Mouse (Mus musculus) heart, embryonic 15.5 days (tissue): ENCODE results near the gene Hspa5. TPM values are rescaled to one million over a fixed set of nuclear protein-coding genes. Genes with fewer than 3 reads are reported as not detected.
A peak's percentile ranks its signal among the peaks of the same experiment; 100 is the strongest.
"Not testable (repeated sequence)": the region's sequence is repeated elsewhere in the genome, so short reads cannot be mapped to it uniquely, and the experiment has no call there.

Experiments used
- ATAC-seq: fragments of 200-750 bp; cut with Nextera tagmentation; replicated peaks from 2 replicates; pipeline ENCODE4 v1.8.0; 2017; ENCODE audit warnings: low read depth, moderate TSS enrichment; ENCODE audit not compliant: insufficient number of reproducible peaks, insufficient read depth, low FRiP score
- H3K27ac ChIP-seq: fragments of 300-500 bp; sonication (generic); 2 replicates; pipeline ENCODE4 v1.5.1; 2015; ENCODE audit warnings: mild to moderate bottlenecking, inconsistent platforms
- H3K27me3 ChIP-seq: fragments of 300-500 bp; sonication (generic); 2 replicates; pipeline ENCODE4 v1.6.1; 2015; ENCODE audit warnings: inconsistent platforms
- H3K36me3 ChIP-seq: fragments of 300-500 bp; sonication (generic); 2 replicates; pipeline ENCODE4 v1.6.1; 2015; ENCODE audit warnings: mild to moderate bottlenecking, inconsistent platforms
- H3K4me1 ChIP-seq: fragments of 300-500 bp; sonication (generic); replicated peaks from 2 replicates; pipeline ENCODE4 v1.6.1; 2015; ENCODE audit warnings: inconsistent platforms
- H3K4me2 ChIP-seq: fragments of 300-500 bp; sonication (generic); 2 replicates; pipeline ENCODE4 v1.6.1; 2015; ENCODE audit warnings: inconsistent platforms, mild to moderate bottlenecking, moderate library complexity
- H3K4me3 ChIP-seq: fragments of 300-500 bp; sonication (generic); 2 replicates; pipeline ENCODE4 v1.5.1; 2015; ENCODE audit warnings: mild to moderate bottlenecking, inconsistent platforms
- H3K9ac ChIP-seq: fragments of 300-500 bp; sonication (generic); 2 replicates; pipeline ENCODE4 v1.6.1; 2015; ENCODE audit warnings: mild to moderate bottlenecking, inconsistent platforms
- H3K9me3 ChIP-seq: fragments of 300-500 bp; sonication (generic); replicated peaks from 2 replicates; pipeline ENCODE4 v1.6.1; 2016; ENCODE audit warnings: inconsistent platforms
- WGBS: fragments of 180-500 bp; shearing (Covaris S2); methylation state at CpG from one replicate; pipeline ENCODE4 v1.1.7; 2015; ENCODE audit warnings: mixed read lengths; 5-methylcytosine and 5-hydroxymethylcytosine counted together
- polyA plus RNA-seq: library from polyadenylated mRNA; unstranded; fragments of >200 nt; fragmentation: Nextera tagmentation; extraction: Ambion mirVana; gene quantifications from 2 replicates; pipeline ENCODE4 v1.2.1, GENCODE M21; 2015

Hspa5 gene
- polyA plus RNA-seq, 1 experiment from 2014 or later: 633 TPM

DNA sequence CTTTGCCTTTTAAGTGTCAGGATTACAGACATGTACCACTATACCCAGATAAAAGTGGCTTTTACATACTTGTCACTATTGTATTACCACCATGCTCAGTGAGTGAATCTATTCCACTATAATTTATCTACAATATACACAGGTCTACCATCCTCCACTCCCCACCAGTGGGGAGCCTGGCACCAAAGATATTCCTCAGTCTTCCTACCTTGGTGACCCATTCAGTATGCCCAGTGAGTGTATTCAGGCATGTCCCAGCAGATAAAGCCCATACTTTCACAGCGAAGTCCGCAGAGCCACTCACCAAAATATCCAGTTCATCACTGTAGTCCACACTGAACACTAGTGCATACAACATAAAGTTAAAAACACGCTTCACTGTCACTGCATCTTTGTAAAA lies 39.0 kb downstream of the Hspa5 start:
- no peaks in the 10 kb centered on the region for H3K9me3 ChIP-seq
- no peaks in the 10 kb centered on the region; the same call in 1 of the 2 replicates for H3K4me1 ChIP-seq
- H3K27me3 ChIP-seq: no peaks in the 10 kb centered on the region
- peaks cover 55% of the 10 kb centered on the region for H3K36me3 ChIP-seq
- no peak overlapping the region for H3K27ac ChIP-seq
- ATAC-seq: no peak
- no peak overlapping the region for H3K4me3 ChIP-seq
- no peak overlapping the region for H3K4me2 ChIP-seq
- H3K9ac ChIP-seq: no peak overlapping the region
- WGBS: 92% methylated on average over 3 of the region's 3 CpGs

GRCm38 (mm10) chr2:34812706-34813105 lies 40.9 kb downstream of the Hspa5 start:
- Histone ChIP-seq H3K4me2 (no peak overlapping the region), H3K4me1 (no peaks in the 10 kb centered on the region), H3K9me3 (no peaks in the 10 kb centered on the region), H3K27me3 (no peaks in the 10 kb centered on the region), H3K9ac (no peak overlapping the region), H3K4me3 (no peak overlapping the region), H3K27ac (no peak overlapping the region), H3K36me3 (peaks cover 53% of the 10 kb centered on the region)
- 77% methylated on average over 7 of the region's 7 CpGs for WGBS
- ATAC-seq: no peak

DNA sequence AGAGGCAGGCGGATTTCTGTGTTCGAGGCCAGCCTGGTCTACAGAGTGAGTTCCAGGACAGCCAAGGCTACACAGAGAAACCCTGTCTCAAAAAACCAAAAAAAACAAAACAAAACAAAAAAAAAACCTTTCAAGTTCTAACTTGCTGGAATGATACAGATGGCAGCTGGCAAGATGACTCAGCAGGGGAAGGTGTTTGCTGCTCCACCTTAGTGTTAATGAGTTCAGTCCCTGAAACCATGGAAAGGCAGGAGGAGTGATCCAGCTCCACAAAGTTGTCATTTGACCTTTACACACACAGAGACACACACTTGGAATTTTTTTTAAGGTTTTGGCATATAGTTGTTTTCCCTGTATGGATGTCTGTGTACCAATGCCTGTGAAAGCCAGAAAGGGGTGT lies 44.1 kb downstream of the Hspa5 start:
- not testable (repeated sequence) for ATAC-seq, H3K4me1 ChIP-seq, H3K9ac ChIP-seq, H3K4me3 ChIP-seq, H3K27ac ChIP-seq, H3K9me3 ChIP-seq, H3K4me2 ChIP-seq, H3K27me3 ChIP-seq
- H3K36me3 ChIP-seq: peaks cover 51% of the 10 kb centered on the region
- WGBS: 95% methylated on average over 2 of the region's 2 CpGs

- 91% methylated on average over 2 of the region's 2 CpGs for WGBS
- no peaks in the 10 kb centered on the region for H3K4me1 ChIP-seq
- H3K4me3 ChIP-seq: no peak overlapping the region
- no peaks in the 10 kb centered on the region for H3K27me3 ChIP-seq
- H3K9ac ChIP-seq: no peak overlapping the region
- peaks cover 38% of the 10 kb centered on the region; the same call in 1 of the 2 replicates for H3K36me3 ChIP-seq
- no peaks in the 10 kb centered on the region for H3K9me3 ChIP-seq
- ATAC-seq: no peak
- no peak overlapping the region for H3K4me2 ChIP-seq
- H3K27ac ChIP-seq: no peak overlapping the region
These were observed 46.7 kb downstream of the Hspa5 start for GRCm38 (mm10) chr2:34818492-34818891.

DNA sequence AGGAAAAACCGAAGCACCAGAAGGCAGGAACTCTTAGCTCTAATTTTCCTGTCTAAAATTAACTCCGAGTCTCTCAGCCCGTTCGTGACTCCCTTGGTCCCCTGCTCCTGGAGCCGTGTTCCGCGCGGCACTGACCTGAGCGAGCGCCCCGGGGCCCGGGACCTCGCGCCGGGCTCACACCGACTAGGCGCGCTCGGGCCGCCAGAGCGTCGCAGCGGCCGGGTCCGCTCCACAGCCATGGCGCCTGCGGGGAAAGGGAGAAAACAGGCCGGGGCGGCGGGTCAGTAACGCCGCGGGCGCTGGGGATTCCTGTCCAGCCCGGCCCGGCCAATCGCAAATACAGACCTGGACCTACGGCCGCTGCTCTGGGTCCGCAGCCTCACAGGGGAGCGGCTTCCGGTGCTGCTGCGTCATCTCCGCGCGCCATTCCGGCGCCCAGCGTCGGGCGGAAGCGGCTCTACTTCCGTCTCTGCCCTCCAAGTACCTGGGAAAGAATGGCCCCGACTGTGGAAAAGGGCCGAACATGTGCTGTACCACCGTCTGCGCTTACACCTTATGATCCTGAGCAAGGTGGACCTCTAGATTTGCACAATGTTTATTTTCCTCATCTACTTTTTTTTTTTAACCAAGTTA lies 54.2 kb downstream of the Hspa5 start, which contains the start of gene Fbxw2:
Fbxw2 (minus strand) TSS at position 485 of the 633 bp plus-strand sequence.
- under 1% methylated on average over 57 of the region's 57 CpGs for WGBS
- peak within 1 kb of the TSS; percentile 98 for H3K9ac ChIP-seq
- H3K27ac ChIP-seq: peak within 1 kb of the TSS; percentile 88
- 0 out of 2 replicates have a peak, but pooled peaks cover 4% of the 10 kb centered on the region for H3K27me3 ChIP-seq
- peak; percentile 90 for ATAC-seq
- H3K4me1 ChIP-seq: peaks cover 21% of the 10 kb centered on the region
- H3K4me2 ChIP-seq: peak within 1 kb of the TSS; percentile 72
- H3K4me3 ChIP-seq: peak within 1 kb of the TSS; percentile 98
- H3K36me3 ChIP-seq: peaks cover 6% of the 10 kb centered on the region; the same call in 1 of the 2 replicates
- no peaks in the 10 kb centered on the region for H3K9me3 ChIP-seq

DNA sequence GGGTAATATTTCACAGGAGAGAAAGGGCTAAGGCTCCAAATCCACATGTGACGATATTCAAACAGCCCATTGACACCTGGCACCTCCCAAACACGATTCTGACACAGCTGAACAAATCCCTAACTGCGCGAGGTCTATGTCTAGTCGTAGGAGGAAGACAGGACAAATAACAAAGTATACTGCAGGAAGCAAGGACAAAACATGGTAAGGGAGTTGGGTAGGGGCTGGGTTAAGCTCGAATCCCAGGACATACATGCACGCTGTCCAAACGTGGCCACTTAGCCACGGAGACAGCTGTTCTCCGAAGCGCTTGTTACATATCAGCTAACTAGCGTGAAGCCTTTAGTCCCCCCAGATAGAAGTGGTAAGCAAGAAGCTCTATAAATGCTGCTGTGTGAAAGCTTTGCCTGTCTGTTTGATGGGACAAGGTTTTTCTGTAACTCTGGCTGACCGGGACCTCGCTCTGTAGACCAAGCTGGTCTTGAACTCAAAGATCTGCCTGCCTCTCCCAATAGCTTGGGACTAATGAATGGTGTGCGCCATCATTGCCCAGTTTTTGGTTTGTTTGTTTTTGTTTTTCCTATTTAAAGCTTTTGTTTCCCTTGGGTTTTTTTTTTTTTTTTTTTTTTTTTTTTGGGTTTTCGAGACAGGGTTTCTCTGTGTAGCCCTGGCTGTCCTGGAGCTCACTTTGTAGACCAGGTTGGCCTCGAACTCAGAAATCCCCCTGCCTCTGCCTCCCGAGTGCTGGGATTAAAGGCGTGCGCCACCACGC lies 54.9 kb downstream of the Hspa5 start:
- Histone ChIP-seq H3K4me2 (peak overlapping the region; percentile 72), H3K27me3 (0 out of 2 replicates have a peak, but pooled peaks cover 4% of the 10 kb centered on the region), H3K4me3 (peak overlapping the region; percentile 98), H3K36me3 (0 out of 2 replicates have a peak, but pooled peaks cover 5% of the 10 kb centered on the region), H3K27ac (peak overlapping the region; percentile 88), H3K4me1 (peaks cover 21% of the 10 kb centered on the region), H3K9me3 (no peaks in the 10 kb centered on the region), H3K9ac (peak overlapping the region; percentile 45)
- ATAC-seq: no peak
- 34% methylated on average over 20 of the region's 21 CpGs for WGBS

Other genes with a start within 250 kb of the Hspa5 start
- 60.7 and 66.0 TPM in 2 replicates for gene Gapvd1, start 16.7 kb upstream of the Hspa5 start, polyA plus RNA-seq
- gene Rabepk, start 27.9 kb downstream of the Hspa5 start, polyA plus RNA-seq: 22.2 and 24.3 TPM in 2 replicates
- gene Fbxw2, start 54.3 kb downstream of the Hspa5 start, polyA plus RNA-seq: 57.5 and 65.2 TPM in 2 replicates
- gene Gm34653, start 61.0 kb downstream of the Hspa5 start, polyA plus RNA-seq: not detected in 2 replicates
- 0.14 and 0.16 TPM in 2 replicates for gene Cutal, start 102.4 kb downstream of the Hspa5 start, polyA plus RNA-seq
- 45.4 and 52.0 TPM in 2 replicates for gene Psmd5, start 103.0 kb downstream of the Hspa5 start, polyA plus RNA-seq
- gene Phf19, start 142.1 kb downstream of the Hspa5 start, polyA plus RNA-seq: 1.9 and 3.3 TPM in 2 replicates
- 1.4 and 4.3 TPM in 2 replicates for gene Traf1, start 189.8 kb downstream of the Hspa5 start, polyA plus RNA-seq